Mouse (Mus musculus) cortical plate, adult 2 months (tissue): Measurements from ENCODE around the gene Dynll2.

ENCODE experiments used
- CTCF ChIP-seq: fragments of 200-500 bp; IDR thresholded peaks from 2 replicates; pipeline ENCODE4 v1.5.1; 2011; ENCODE audit warnings: mild to moderate bottlenecking, control low read depth, low read length; ENCODE audit not compliant: insufficient read depth; ENCODE audit errors: extremely low read depth
- POLR2A ChIP-seq: fragments of 200-500 bp; IDR thresholded peaks from 2 replicates; pipeline ENCODE4 v1.6.1; 2011; ENCODE audit warnings: mild to moderate bottlenecking, low read length, control low read depth; ENCODE audit not compliant: insufficient read depth; ENCODE audit errors: extremely low read depth

DNA sequence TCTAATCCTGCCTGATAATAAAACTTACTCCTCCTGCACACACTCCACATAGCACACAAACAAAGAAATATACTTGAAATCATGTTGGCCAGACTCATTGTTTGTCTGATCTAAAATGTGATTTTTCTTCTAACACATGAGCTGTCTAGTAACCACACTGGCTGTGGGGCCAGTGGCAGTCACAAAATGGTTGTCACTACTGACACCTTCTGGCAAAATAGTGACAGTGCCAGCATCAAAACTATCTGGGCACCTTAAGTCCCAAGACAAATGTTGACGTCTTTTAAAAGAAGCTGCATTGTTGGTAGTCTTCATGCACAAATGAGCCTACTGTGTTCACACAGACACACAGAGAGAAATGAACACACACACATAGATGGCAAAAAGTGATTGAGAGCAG lies 32.2 kb downstream of the Dynll2 start:
- TF ChIP-seq CTCF (peak; percentile 65), POLR2A (no peak)
